Mouse (Mus musculus): Measurements from ENCODE around the gene 4833427G06Rik.

- TF ChIP-seq CTCF (IDR thresholded peaks at IDR 0.05; ENCODE audit: low read depth) (no peak), EP300 (IDR thresholded peaks at IDR 0.05; ENCODE audit: low read depth) (no peak)
These were observed 60.3 kb downstream of the 4833427G06Rik start for GRCm38 (mm10) chr9:51041491-51041980.

All from liver, embryonic 14.5 days (tissue).